Mouse (Mus musculus) thymus, adult 2 months (tissue): ENCODE results near the gene Foxr1. TPM values are rescaled to one million over a fixed set of nuclear protein-coding genes. Genes with fewer than 3 reads are reported as not detected.

Experiments used
- DNase-seq: peaks from one replicate; pipeline ENCODE4 v3.0.0; 2021
- H3K27ac ChIP-seq: fragments of 200-500 bp; 2 replicates; pipeline ENCODE4 v1.5.1; 2012; ENCODE audit warnings: low read length, control low read depth; ENCODE audit not compliant: control insufficient read depth, insufficient read depth
- H3K27me3 ChIP-seq: fragments of 200-500 bp; 2 replicates; pipeline ENCODE4 v1.6.1; 2012; ENCODE audit warnings: mild to moderate bottlenecking, low read length, moderate library complexity, mixed read lengths; ENCODE audit not compliant: control insufficient read depth, insufficient read depth
- H3K36me3 ChIP-seq: fragments of 200-500 bp; 2 replicates; pipeline ENCODE4 v1.6.1; 2012; ENCODE audit warnings: mild to moderate bottlenecking, low read length, moderate library complexity; ENCODE audit not compliant: control insufficient read depth, insufficient read depth
- H3K4me1 ChIP-seq: fragments of 200-500 bp; replicated peaks from 2 replicates; pipeline ENCODE4 v1.6.1; 2012; ENCODE audit warnings: low read length; ENCODE audit not compliant: control insufficient read depth, insufficient read depth
- H3K4me3 ChIP-seq: fragments of 200-500 bp; 2 replicates; pipeline ENCODE4 v1.5.1; 2012; ENCODE audit warnings: mild to moderate bottlenecking, low read length, control low read depth, moderate library complexity; ENCODE audit not compliant: control insufficient read depth, insufficient read depth
- CTCF ChIP-seq: fragments of 200-500 bp; IDR thresholded peaks from 2 replicates; pipeline ENCODE4 v1.5.1; 2012; ENCODE audit warnings: mild to moderate bottlenecking, control low read depth, low read length, moderate library complexity, borderline replicate concordance; ENCODE audit not compliant: control insufficient read depth, poor library complexity, insufficient read depth; ENCODE audit errors: extremely low read depth
- POLR2A ChIP-seq: fragments of 200-500 bp; IDR thresholded peaks from 2 replicates; pipeline ENCODE4 v1.6.1; 2012; ENCODE audit warnings: mild to moderate bottlenecking, low read length, control low read depth, moderate library complexity; ENCODE audit not compliant: control insufficient read depth, poor library complexity, insufficient read depth; ENCODE audit errors: extremely low read depth
- WGBS: fragments of 180-500 bp; shearing (Covaris S2); methylation state at CpG from one replicate; pipeline ENCODE4 v1.1.7; 2018; 5-methylcytosine and 5-hydroxymethylcytosine counted together
- polyA plus RNA-seq: library from polyadenylated mRNA; depleted of rRNA; stranded (reverse); fragments of >200 nt; gene quantifications from 2 replicates; pipeline ENCODE4 v1.2.3, GENCODE M21; 2012

Gene Foxr1
- polyA plus RNA-seq, 1 experiment = 0.08 TPM

- no peaks in the 10 kb centered on the region for H3K27me3 ChIP-seq
- peaks cover 51% of the 10 kb centered on the region for H3K4me1 ChIP-seq
- TF ChIP-seq CTCF = no peak
- TF ChIP-seq POLR2A = no peak
- no peak for DNase-seq
- no peak overlapping the region for H3K27ac ChIP-seq
- H3K36me3 ChIP-seq = no peaks in the 10 kb centered on the region
- 80% methylated on average over 15 of the region's 15 CpGs for WGBS
- H3K4me3 ChIP-seq = no peak overlapping the region
Observed at GRCm38 (mm10) chr9:44486741-44487421, 45.9 kb upstream of the Foxr1 start.

GRCm38 (mm10) chr9:44486335-44486734, 45.4 kb upstream of the Foxr1 start:
- Histone ChIP-seq H3K4me1 (peaks cover 51% of the 10 kb centered on the region), H3K27me3 (no peaks in the 10 kb centered on the region), H3K36me3 (no peaks in the 10 kb centered on the region), H3K27ac (no peak overlapping the region), H3K4me3 (no peak overlapping the region)
- no peak for DNase-seq
- WGBS = 77% methylated on average over 3 of the region's 3 CpGs
- TF ChIP-seq POLR2A (no peak), CTCF (no peak)

- 68% methylated on average over 14 of the region's 14 CpGs for WGBS
- TF ChIP-seq POLR2A (no peak), CTCF (no peak)
- Histone ChIP-seq H3K36me3 (no peaks in the 10 kb centered on the region), H3K4me1 (peaks cover 51% of the 10 kb centered on the region), H3K27me3 (no peaks in the 10 kb centered on the region), H3K27ac (no peak overlapping the region), H3K4me3 (no peak overlapping the region)
- DNase-seq = peak; percentile 4
Observed at GRCm38 (mm10) chr9:44485516-44486161, 44.7 kb upstream of the Foxr1 start.

GRCm38 (mm10) chr9:44485105-44485515, 44.2 kb upstream of the Foxr1 start:
- H3K27me3 ChIP-seq = no peaks in the 10 kb centered on the region
- no peaks in the 10 kb centered on the region for H3K36me3 ChIP-seq
- no peak for DNase-seq
- TF ChIP-seq POLR2A = no peak
- no peak for TF ChIP-seq CTCF
- H3K4me3 ChIP-seq = no peak overlapping the region
- H3K27ac ChIP-seq = no peak overlapping the region
- H3K4me1 ChIP-seq = peaks cover 50% of the 10 kb centered on the region
- 84% methylated on average over 6 of the region's 6 CpGs for WGBS

GRCm38 (mm10) chr9:44484311-44485104, 43.6 kb upstream of the Foxr1 start:
- WGBS = 37% methylated on average over 7 of the region's 7 CpGs
- TF ChIP-seq POLR2A = no peak
- Histone ChIP-seq H3K4me1 (peaks cover 48% of the 10 kb centered on the region), H3K36me3 (no peaks in the 10 kb centered on the region), H3K4me3 (peak overlapping the region; percentile 93), H3K27ac (no peak overlapping the region), H3K27me3 (no peaks in the 10 kb centered on the region)
- no peak for DNase-seq

- Histone ChIP-seq H3K27me3 (no peaks in the 10 kb centered on the region), H3K36me3 (no peaks in the 10 kb centered on the region), H3K27ac (peak overlapping the region; percentile 8; the same call in 1 of the 2 replicates), H3K4me1 (peaks cover 44% of the 10 kb centered on the region), H3K4me3 (peak overlapping the region; percentile 93)
- 1% methylated on average over 12 of the region's 12 CpGs for WGBS
- peak; percentile 63 for DNase-seq
- TF ChIP-seq POLR2A (peak; percentile 1; the same call in 1 of the 2 replicates), CTCF (no peak)
Observed at GRCm38 (mm10) chr9:44483510-44484044, 42.6 kb upstream of the Foxr1 start.
